Mouse (Mus musculus): ENCODE results near the gene Ets1. TPM values are rescaled to one million over a fixed set of nuclear protein-coding genes. Genes with fewer than 3 reads are reported as not detected.

The Ets1 gene
- polyA plus RNA-seq, 1 experiment: 1.1 TPM

DNA sequence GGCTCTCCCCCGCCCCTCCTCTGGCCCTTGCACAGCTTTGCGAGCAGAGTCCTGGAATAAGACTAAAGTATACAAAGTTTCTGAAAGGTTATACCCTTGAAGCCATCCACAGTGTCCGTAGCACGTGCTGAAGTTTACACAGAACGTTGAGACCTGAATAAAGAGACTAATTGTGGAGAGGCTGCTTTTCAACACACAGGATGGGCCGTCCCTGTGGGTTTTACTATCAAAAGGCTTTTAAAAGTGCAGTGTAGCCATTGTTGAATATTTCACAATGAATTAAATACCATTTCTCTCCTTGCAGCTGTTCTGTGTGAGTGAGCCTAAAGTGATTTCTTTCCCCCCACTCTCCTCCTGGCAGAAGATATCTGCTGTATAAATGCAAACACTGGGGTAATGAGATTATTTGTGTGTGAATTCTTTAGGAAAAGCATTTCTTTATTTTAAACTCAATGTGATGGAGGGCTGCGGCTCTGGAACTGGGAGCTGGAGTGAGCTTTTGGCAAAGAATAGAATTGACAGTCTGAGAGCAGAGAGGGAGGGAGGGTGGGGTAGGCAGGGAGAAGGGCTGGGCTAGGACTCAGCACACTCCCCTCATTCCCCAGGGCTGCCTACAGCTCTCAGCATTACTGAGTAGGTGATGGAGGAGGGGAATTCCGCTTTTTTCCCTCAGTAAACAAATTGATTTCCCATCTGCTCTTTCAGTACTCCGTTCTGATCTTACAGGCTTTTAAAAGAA lies 39.8 kb downstream of the Ets1 start:
- no peak for TF ChIP-seq CTCF (IDR thresholded peaks at IDR 0.05; ENCODE audit: control insufficient read depth, insufficient read depth, insufficient replicate concordance, low read depth, low read length)
- no peak for TF ChIP-seq POLR2A (IDR thresholded peaks at IDR 0.05; ENCODE audit: control insufficient read depth, low read depth, low read length)
- no peaks in the 10 kb centered on the region for H3K36me3 ChIP-seq (ENCODE audit: control insufficient read depth, insufficient read depth, low read length)
- H3K27ac ChIP-seq (ENCODE audit: control insufficient read depth, insufficient read depth, low read depth, low read length): no peak overlapping the region
- H3K4me1 ChIP-seq (ENCODE audit: control insufficient read depth, insufficient read depth, low read length): peaks cover 6% of the 10 kb centered on the region
- no peak overlapping the region for H3K4me3 ChIP-seq (ENCODE audit: control insufficient read depth, low read depth, low read length)
- no peaks in the 10 kb centered on the region for H3K27me3 ChIP-seq (ENCODE audit: control insufficient read depth, insufficient read depth, low read length)

DNA sequence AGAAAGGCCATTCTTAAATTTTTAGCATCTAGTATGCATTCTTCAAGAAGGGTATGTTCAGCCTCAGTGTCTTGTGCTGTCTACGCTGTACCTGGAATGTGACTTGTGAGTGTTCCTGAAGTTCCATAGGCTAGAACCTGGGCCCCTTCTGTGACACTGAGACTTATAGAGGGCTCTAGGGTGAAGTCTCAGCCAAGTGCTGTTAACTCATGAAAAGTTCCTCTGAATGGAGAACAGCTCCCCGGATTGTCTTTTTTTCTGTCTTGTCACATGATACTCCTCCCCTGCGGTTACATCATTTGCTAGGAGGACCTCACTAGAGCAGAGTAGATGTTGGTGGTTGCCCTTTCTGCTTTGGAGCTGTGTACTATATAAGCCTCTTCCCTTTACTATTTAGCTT lies 40.5 kb downstream of the Ets1 start:
- Histone ChIP-seq H3K36me3 (ENCODE audit: control insufficient read depth, insufficient read depth, low read length) (no peaks in the 10 kb centered on the region), H3K4me3 (ENCODE audit: control insufficient read depth, low read depth, low read length) (no peak overlapping the region), H3K4me1 (ENCODE audit: control insufficient read depth, insufficient read depth, low read length) (peaks cover 6% of the 10 kb centered on the region), H3K27ac (ENCODE audit: control insufficient read depth, insufficient read depth, low read depth, low read length) (no peak overlapping the region), H3K27me3 (ENCODE audit: control insufficient read depth, insufficient read depth, low read length) (no peaks in the 10 kb centered on the region)
- TF ChIP-seq CTCF (IDR thresholded peaks at IDR 0.05; ENCODE audit: control insufficient read depth, insufficient read depth, insufficient replicate concordance, low read depth, low read length) (no peak), POLR2A (IDR thresholded peaks at IDR 0.05; ENCODE audit: control insufficient read depth, low read depth, low read length) (no peak)

GRCm38 (mm10) chr9:32677646-32678045 lies 41.6 kb downstream of the Ets1 start:
- TF ChIP-seq CTCF (IDR thresholded peaks at IDR 0.05; ENCODE audit: control insufficient read depth, insufficient read depth, insufficient replicate concordance, low read depth, low read length): no peak
- no peaks in the 10 kb centered on the region for H3K27me3 ChIP-seq (ENCODE audit: control insufficient read depth, insufficient read depth, low read length)
- H3K4me1 ChIP-seq (ENCODE audit: control insufficient read depth, insufficient read depth, low read length): peaks cover under 1% of the 10 kb centered on the region
- H3K27ac ChIP-seq (ENCODE audit: control insufficient read depth, insufficient read depth, low read depth, low read length): no peak overlapping the region
- H3K4me3 ChIP-seq (ENCODE audit: control insufficient read depth, low read depth, low read length): no peak overlapping the region
- H3K36me3 ChIP-seq (ENCODE audit: control insufficient read depth, insufficient read depth, low read length): no peaks in the 10 kb centered on the region

DNA sequence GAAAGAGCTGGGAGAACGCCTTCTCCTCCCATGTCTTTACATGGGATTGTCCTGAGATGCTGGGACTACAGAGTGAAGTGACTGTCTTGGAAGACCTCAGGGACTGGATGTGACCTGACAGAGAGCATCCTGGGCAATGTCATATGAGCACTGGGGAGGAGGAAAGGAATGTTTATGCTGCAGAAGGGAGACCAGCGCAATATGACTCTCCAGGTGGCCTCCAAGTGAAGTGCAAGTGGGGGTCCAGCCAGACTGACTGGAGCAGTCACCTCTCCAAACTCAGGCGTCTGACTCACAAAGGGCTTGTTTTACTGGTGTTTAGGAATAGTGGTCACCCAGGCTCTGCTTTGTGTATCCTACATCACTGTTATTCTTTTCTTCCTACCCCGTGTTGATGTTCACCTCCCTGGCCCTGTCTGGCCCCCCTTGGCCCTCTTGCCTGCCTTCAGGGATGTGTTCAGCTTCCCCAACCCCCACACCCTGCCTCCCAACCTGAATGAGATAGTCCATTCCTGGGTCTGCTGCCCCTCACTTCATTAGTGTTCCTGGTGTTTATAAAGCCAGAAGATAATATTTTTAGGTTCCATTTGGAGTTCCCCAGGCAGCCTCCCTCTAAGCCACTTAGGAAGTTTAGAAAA lies 42.2 kb downstream of the Ets1 start:
- no peak for TF ChIP-seq CTCF (IDR thresholded peaks at IDR 0.05; ENCODE audit: control insufficient read depth, insufficient read depth, insufficient replicate concordance, low read depth, low read length)
- no peak for TF ChIP-seq POLR2A (IDR thresholded peaks at IDR 0.05; ENCODE audit: control insufficient read depth, low read depth, low read length)
- H3K27me3 ChIP-seq (ENCODE audit: control insufficient read depth, insufficient read depth, low read length): no peaks in the 10 kb centered on the region
- no peaks in the 10 kb centered on the region for H3K36me3 ChIP-seq (ENCODE audit: control insufficient read depth, insufficient read depth, low read length)
- H3K4me1 ChIP-seq (ENCODE audit: control insufficient read depth, insufficient read depth, low read length): no peaks in the 10 kb centered on the region
- no peak overlapping the region for H3K27ac ChIP-seq (ENCODE audit: control insufficient read depth, insufficient read depth, low read depth, low read length)
- no peak overlapping the region for H3K4me3 ChIP-seq (ENCODE audit: control insufficient read depth, low read depth, low read length)

- Histone ChIP-seq H3K36me3 (ENCODE audit: control insufficient read depth, insufficient read depth, low read length) (no peaks in the 10 kb centered on the region), H3K4me3 (ENCODE audit: control insufficient read depth, low read depth, low read length) (no peak overlapping the region), H3K27ac (ENCODE audit: control insufficient read depth, insufficient read depth, low read depth, low read length) (no peak overlapping the region), H3K4me1 (ENCODE audit: control insufficient read depth, insufficient read depth, low read length) (no peaks in the 10 kb centered on the region), H3K27me3 (ENCODE audit: control insufficient read depth, insufficient read depth, low read length) (no peaks in the 10 kb centered on the region)
- TF ChIP-seq POLR2A (IDR thresholded peaks at IDR 0.05; ENCODE audit: control insufficient read depth, low read depth, low read length) (no peak), CTCF (IDR thresholded peaks at IDR 0.05; ENCODE audit: control insufficient read depth, insufficient read depth, insufficient replicate concordance, low read depth, low read length) (no peak)
These were observed 43.5 kb downstream of the Ets1 start for GRCm38 (mm10) chr9:32679531-32679930.

- Histone ChIP-seq H3K27me3 (ENCODE audit: control insufficient read depth, insufficient read depth, low read length) (no peaks in the 10 kb centered on the region), H3K4me3 (ENCODE audit: control insufficient read depth, low read depth, low read length) (no peak overlapping the region), H3K36me3 (ENCODE audit: control insufficient read depth, insufficient read depth, low read length) (no peaks in the 10 kb centered on the region), H3K4me1 (ENCODE audit: control insufficient read depth, insufficient read depth, low read length) (no peaks in the 10 kb centered on the region), H3K27ac (ENCODE audit: control insufficient read depth, insufficient read depth, low read depth, low read length) (no peak overlapping the region)
- TF ChIP-seq POLR2A (IDR thresholded peaks at IDR 0.05; ENCODE audit: control insufficient read depth, low read depth, low read length) (no peak), CTCF (IDR thresholded peaks at IDR 0.05; ENCODE audit: control insufficient read depth, insufficient read depth, insufficient replicate concordance, low read depth, low read length) (no peak)
These were observed 44.2 kb downstream of the Ets1 start for GRCm38 (mm10) chr9:32680201-32680600.

- H3K27me3 ChIP-seq (ENCODE audit: control insufficient read depth, insufficient read depth, low read length): no peaks in the 10 kb centered on the region
These were observed 50.0 kb downstream of the Ets1 start for GRCm38 (mm10) chr9:32685793-32686558.

More at GRCm38 (mm10) chr9:32685793-32686558, 50.0 kb downstream of the Ets1 start:
- Histone ChIP-seq H3K36me3 (ENCODE audit: control insufficient read depth, insufficient read depth, low read length) (no peaks in the 10 kb centered on the region), H3K27ac (ENCODE audit: control insufficient read depth, insufficient read depth, low read depth, low read length) (no peak overlapping the region), H3K4me1 (ENCODE audit: control insufficient read depth, insufficient read depth, low read length) (no peaks in the 10 kb centered on the region), H3K4me3 (ENCODE audit: control insufficient read depth, low read depth, low read length) (no peak overlapping the region)
- TF ChIP-seq CTCF (IDR thresholded peaks at IDR 0.05; ENCODE audit: control insufficient read depth, insufficient read depth, insufficient replicate concordance, low read depth, low read length): no peak
- no peak for TF ChIP-seq POLR2A (IDR thresholded peaks at IDR 0.05; ENCODE audit: control insufficient read depth, low read depth, low read length)

Measured in testis, adult 2 months (tissue).